Mouse (Mus musculus): Measurements from ENCODE around the gene Nxpe5. TPM values are rescaled to one million over a fixed set of nuclear protein-coding genes. Genes with fewer than 3 reads are reported as not detected.

The Nxpe5 gene
- polyA plus RNA-seq, 1 experiment from 2014 or later: not detected

GRCm38 (mm10) chr5:138219864-138220263 is 5.8 kb upstream of the Nxpe5 start:
- Histone ChIP-seq H3K4me1 (no peaks in the 10 kb centered on the region), H3K9me3 (no peaks in the 10 kb centered on the region), H3K9ac (no peak overlapping the region), H3K4me3 (no peak overlapping the region), H3K27me3 (replicated peaks) (no peaks in the 10 kb centered on the region), H3K27ac (no peak overlapping the region), H3K36me3 (replicated peaks) (no peaks in the 10 kb centered on the region), H3K4me2 (no peak overlapping the region)
- 74% methylated on average over 2 of the region's 2 CpGs for WGBS
- no peak for ATAC-seq (replicated peaks)

- H3K9ac ChIP-seq: no peak overlapping the region
- 26% methylated on average over 4 of the region's 4 CpGs for WGBS
- ATAC-seq (replicated peaks): no peak
Observed at GRCm38 (mm10) chr5:138222111-138222510, 3.6 kb upstream of the Nxpe5 start.

GRCm38 (mm10) chr5:138223287-138223686 is 2.4 kb upstream of the Nxpe5 start:
- no peak for ATAC-seq (replicated peaks)
- no peak overlapping the region for H3K4me3 ChIP-seq
- H3K36me3 ChIP-seq (replicated peaks): no peaks in the 10 kb centered on the region
- no peaks in the 10 kb centered on the region for H3K4me1 ChIP-seq
- H3K27me3 ChIP-seq (replicated peaks): no peaks in the 10 kb centered on the region
- no peak overlapping the region for H3K9ac ChIP-seq
- H3K27ac ChIP-seq: no peak overlapping the region
- WGBS: 61% methylated on average over 3 of the region's 3 CpGs
- H3K9me3 ChIP-seq: no peaks in the 10 kb centered on the region
- H3K4me2 ChIP-seq: no peak overlapping the region

More at GRCm38 (mm10) chr5:138222111-138222510, 3.6 kb upstream of the Nxpe5 start:
- Histone ChIP-seq H3K27me3 (replicated peaks) (no peaks in the 10 kb centered on the region), H3K36me3 (replicated peaks) (no peaks in the 10 kb centered on the region), H3K4me1 (no peaks in the 10 kb centered on the region), H3K4me3 (no peak overlapping the region), H3K4me2 (no peak overlapping the region), H3K9me3 (no peaks in the 10 kb centered on the region), H3K27ac (no peak overlapping the region)

- no peak overlapping the region for H3K27ac ChIP-seq
- WGBS: 80% methylated on average over 4 of the region's 4 CpGs
- no peaks in the 10 kb centered on the region for H3K9me3 ChIP-seq
- H3K27me3 ChIP-seq (replicated peaks): no peaks in the 10 kb centered on the region
- no peaks in the 10 kb centered on the region for H3K36me3 ChIP-seq (replicated peaks)
- no peak overlapping the region for H3K9ac ChIP-seq
- no peak overlapping the region for H3K4me3 ChIP-seq
- H3K4me2 ChIP-seq: no peak overlapping the region
- H3K4me1 ChIP-seq: no peaks in the 10 kb centered on the region
- ATAC-seq (replicated peaks): no peak
Observed at GRCm38 (mm10) chr5:138226491-138226890, 793 bp downstream of the Nxpe5 start.

- Histone ChIP-seq H3K4me1 (no peaks in the 10 kb centered on the region), H3K36me3 (replicated peaks) (no peaks in the 10 kb centered on the region), H3K4me2 (no peak overlapping the region), H3K4me3 (no peak overlapping the region), H3K9ac (no peak overlapping the region), H3K9me3 (no peaks in the 10 kb centered on the region), H3K27me3 (replicated peaks) (no peaks in the 10 kb centered on the region), H3K27ac (no peak overlapping the region)
- ATAC-seq (replicated peaks): no peak
- WGBS: 70% methylated on average over 2 of the region's 2 CpGs
Observed at GRCm38 (mm10) chr5:138227367-138227766, 1.7 kb downstream of the Nxpe5 start.

GRCm38 (mm10) chr5:138228026-138228425 is 2.3 kb downstream of the Nxpe5 start:
- Histone ChIP-seq H3K36me3 (replicated peaks) (no peaks in the 10 kb centered on the region), H3K27me3 (replicated peaks) (no peaks in the 10 kb centered on the region)
- no peak for ATAC-seq (replicated peaks)

GRCm38 (mm10) chr5:138229511-138229910 is 3.8 kb downstream of the Nxpe5 start:
- Histone ChIP-seq H3K9ac (no peak overlapping the region), H3K27me3 (replicated peaks) (no peaks in the 10 kb centered on the region), H3K4me1 (no peaks in the 10 kb centered on the region), H3K36me3 (replicated peaks) (no peaks in the 10 kb centered on the region), H3K4me3 (no peak overlapping the region), H3K9me3 (no peaks in the 10 kb centered on the region), H3K27ac (no peak overlapping the region), H3K4me2 (no peak overlapping the region)
- 95% methylated on average over 3 of the region's 3 CpGs for WGBS
- no peak for ATAC-seq (replicated peaks)

More at GRCm38 (mm10) chr5:138228026-138228425, 2.3 kb downstream of the Nxpe5 start:
- H3K27ac ChIP-seq: no peak overlapping the region
- WGBS: 65% methylated on average over 3 of the region's 3 CpGs
- no peaks in the 10 kb centered on the region for H3K4me1 ChIP-seq
- H3K4me2 ChIP-seq: no peak overlapping the region
- no peak overlapping the region for H3K9ac ChIP-seq
- H3K9me3 ChIP-seq: no peaks in the 10 kb centered on the region
- no peak overlapping the region for H3K4me3 ChIP-seq

GRCm38 (mm10) chr5:138233778-138234177 is 8.1 kb downstream of the Nxpe5 start:
- ATAC-seq (replicated peaks): no peak
- no peak overlapping the region for H3K27ac ChIP-seq
- no peaks in the 10 kb centered on the region for H3K27me3 ChIP-seq (replicated peaks)
- no peaks in the 10 kb centered on the region for H3K9me3 ChIP-seq
- no peaks in the 10 kb centered on the region for H3K4me1 ChIP-seq
- no peaks in the 10 kb centered on the region for H3K36me3 ChIP-seq (replicated peaks)
- no peak overlapping the region for H3K4me3 ChIP-seq
- 87% methylated on average over 2 of the region's 2 CpGs for WGBS
- no peak overlapping the region for H3K4me2 ChIP-seq
- no peak overlapping the region for H3K9ac ChIP-seq

- ATAC-seq (replicated peaks): no peak
- H3K4me1 ChIP-seq: no peaks in the 10 kb centered on the region
- H3K27ac ChIP-seq: no peak overlapping the region
- H3K4me3 ChIP-seq: no peak overlapping the region
- H3K36me3 ChIP-seq (replicated peaks): no peaks in the 10 kb centered on the region
- H3K4me2 ChIP-seq: no peak overlapping the region
- no peaks in the 10 kb centered on the region for H3K27me3 ChIP-seq (replicated peaks)
- H3K9me3 ChIP-seq: no peaks in the 10 kb centered on the region
- no peak overlapping the region for H3K9ac ChIP-seq
Observed at GRCm38 (mm10) chr5:138234224-138234623, 8.5 kb downstream of the Nxpe5 start.

GRCm38 (mm10) chr5:138241511-138241910 is 15.8 kb downstream of the Nxpe5 start:
- 49% methylated on average over 2 of the region's 2 CpGs for WGBS
- no peaks in the 10 kb centered on the region for H3K27me3 ChIP-seq (replicated peaks)

GRCm38 (mm10) chr5:138251144-138251543 is 25.4 kb downstream of the Nxpe5 start:
- Histone ChIP-seq H3K4me3 (no peak overlapping the region), H3K27me3 (replicated peaks) (no peaks in the 10 kb centered on the region), H3K4me2 (no peak overlapping the region), H3K27ac (no peak overlapping the region), H3K36me3 (replicated peaks) (no peaks in the 10 kb centered on the region), H3K9ac (no peak overlapping the region), H3K4me1 (peaks cover 8% of the 10 kb centered on the region), H3K9me3 (no peaks in the 10 kb centered on the region)
- ATAC-seq (replicated peaks): no peak
- 82% methylated on average over 12 of the region's 12 CpGs for WGBS

More at GRCm38 (mm10) chr5:138241511-138241910, 15.8 kb downstream of the Nxpe5 start:
- Histone ChIP-seq H3K9me3 (no peaks in the 10 kb centered on the region), H3K36me3 (replicated peaks) (no peaks in the 10 kb centered on the region), H3K4me1 (no peaks in the 10 kb centered on the region), H3K9ac (no peak overlapping the region), H3K4me3 (no peak overlapping the region), H3K4me2 (no peak overlapping the region), H3K27ac (no peak overlapping the region)
- no peak for ATAC-seq (replicated peaks)

GRCm38 (mm10) chr5:138253061-138253460 is 27.4 kb downstream of the Nxpe5 start:
- H3K9me3 ChIP-seq: no peaks in the 10 kb centered on the region
- H3K4me3 ChIP-seq: no peak overlapping the region
- no peak overlapping the region for H3K27ac ChIP-seq
- no peak for ATAC-seq (replicated peaks)
- 94% methylated on average over 3 of the region's 3 CpGs for WGBS
- no peak overlapping the region for H3K9ac ChIP-seq
- no peaks in the 10 kb centered on the region for H3K36me3 ChIP-seq (replicated peaks)
- no peak overlapping the region for H3K4me2 ChIP-seq
- H3K4me1 ChIP-seq: peaks cover 16% of the 10 kb centered on the region
- H3K27me3 ChIP-seq (replicated peaks): no peaks in the 10 kb centered on the region

- peak; percentile 100 for ATAC-seq (replicated peaks)
- no peaks in the 10 kb centered on the region for H3K9me3 ChIP-seq
- peak within 1 kb of the TSS; percentile 84 for H3K4me2 ChIP-seq
- H3K27ac ChIP-seq: peak within 1 kb of the TSS; percentile 91
- H3K36me3 ChIP-seq (replicated peaks): peaks cover 9% of the 10 kb centered on the region
- H3K4me1 ChIP-seq: peaks cover 16% of the 10 kb centered on the region
- no peaks in the 10 kb centered on the region for H3K27me3 ChIP-seq (replicated peaks)
- WGBS: 0% methylated on average over 38 of the region's 38 CpGs
- peak within 1 kb of the TSS; percentile 80 for H3K9ac ChIP-seq
- H3K4me3 ChIP-seq: peak within 1 kb of the TSS; percentile 73
Observed at GRCm38 (mm10) chr5:138255353-138256093, 29.8 kb downstream of the Nxpe5 start, which contains the start of gene Lamtor4. Gene Lamtor4, plus strand, starts transcription at chr5:138255482.
